Mouse (Mus musculus) midbrain, embryonic 15.5 days (tissue): ENCODE results near the gene Clcn2. TPM values are rescaled to one million over a fixed set of nuclear protein-coding genes. Genes with fewer than 3 reads are reported as not detected.

Experiments
- ATAC-seq: fragments of 200-750 bp; cut with Nextera tagmentation; replicated peaks from 2 replicates; pipeline ENCODE4 v1.8.0; 2017; ENCODE audit warnings: moderate TSS enrichment
- H3K27ac ChIP-seq: fragments of 300-500 bp; sonication (generic); 2 replicates; pipeline ENCODE4 v1.5.1; 2015; ENCODE audit warnings: mild to moderate bottlenecking, inconsistent platforms
- H3K27me3 ChIP-seq: fragments of 300-500 bp; sonication (generic); replicated peaks from 2 replicates; pipeline ENCODE4 v1.6.1; 2015; ENCODE audit warnings: inconsistent platforms
- H3K36me3 ChIP-seq: fragments of 300-500 bp; sonication (generic); replicated peaks from 2 replicates; pipeline ENCODE4 v1.6.1; 2015; ENCODE audit warnings: inconsistent platforms
- H3K4me1 ChIP-seq: fragments of 300-500 bp; sonication (generic); 2 replicates; pipeline ENCODE4 v1.6.1; 2015; ENCODE audit warnings: inconsistent platforms
- H3K4me2 ChIP-seq: fragments of 300-500 bp; sonication (generic); 2 replicates; pipeline ENCODE4 v1.6.1; 2015; ENCODE audit warnings: inconsistent platforms, mild to moderate bottlenecking, moderate library complexity
- H3K4me3 ChIP-seq: fragments of 300-500 bp; sonication (generic); 2 replicates; pipeline ENCODE4 v1.5.1; 2015; ENCODE audit warnings: mild to moderate bottlenecking, inconsistent platforms
- H3K9ac ChIP-seq: fragments of 300-500 bp; sonication (generic); 2 replicates; pipeline ENCODE4 v1.6.1; 2015; ENCODE audit warnings: mild to moderate bottlenecking, inconsistent platforms
- H3K9me3 ChIP-seq: fragments of 300-500 bp; sonication (generic); 2 replicates; pipeline ENCODE4 v1.6.1; 2016; ENCODE audit warnings: inconsistent platforms
- WGBS: fragments of 180-500 bp; shearing (Covaris S2); methylation state at CpG from one replicate; pipeline ENCODE4 v1.1.7; 2015; ENCODE audit warnings: mixed read lengths; 5-methylcytosine and 5-hydroxymethylcytosine counted together
- polyA plus RNA-seq: library from polyadenylated mRNA; unstranded; fragments of >200 nt; fragmentation: Nextera tagmentation; extraction: Ambion mirVana; gene quantifications from 2 replicates; pipeline ENCODE4 v1.2.1, GENCODE M21; 2015

Clcn2 gene
- polyA plus RNA-seq, 1 experiment from 2014 or later, result 33.7 TPM

- peak within 1 kb of the TSS; percentile 98 for H3K27ac ChIP-seq
- WGBS, result under 1% methylated on average over 37 of the region's 37 CpGs
- H3K36me3 ChIP-seq, result peaks cover 23% of the 10 kb centered on the region
- H3K4me1 ChIP-seq, result peaks cover 42% of the 10 kb centered on the region
- H3K4me2 ChIP-seq, result peak within 1 kb of the TSS; percentile 87
- H3K4me3 ChIP-seq, result peak within 1 kb of the TSS; percentile 75
- peak within 1 kb of the TSS; percentile 85 for H3K9ac ChIP-seq
- no peaks in the 10 kb centered on the region for H3K27me3 ChIP-seq
- H3K9me3 ChIP-seq, result no peaks in the 10 kb centered on the region
- ATAC-seq, result peak; percentile 95
Observed at GRCm38 (mm10) chr16:20693111-20693701, 24.3 kb downstream of the Clcn2 start, which contains the start of gene Fam131a. TSS of gene Fam131a (plus strand) at chr16:20693241.

GRCm38 (mm10) chr16:20692241-20692965, 25.1 kb downstream of the Clcn2 start:
- ATAC-seq, result no peak
- no peaks in the 10 kb centered on the region for H3K9me3 ChIP-seq
- WGBS, result 39% methylated on average over 16 of the region's 16 CpGs
- H3K4me1 ChIP-seq, result peaks cover 42% of the 10 kb centered on the region
- peak overlapping the region; percentile 85; the same call in 1 of the 2 replicates for H3K9ac ChIP-seq
- H3K4me3 ChIP-seq, result no peak overlapping the region
- H3K27me3 ChIP-seq, result no peaks in the 10 kb centered on the region
- H3K36me3 ChIP-seq, result peaks cover 29% of the 10 kb centered on the region
- peak overlapping the region; percentile 87 for H3K4me2 ChIP-seq
- H3K27ac ChIP-seq, result peak overlapping the region; percentile 98

- Histone ChIP-seq H3K4me2 (no peak overlapping the region), H3K4me3 (no peak overlapping the region), H3K27ac (no peak overlapping the region), H3K9me3 (no peaks in the 10 kb centered on the region), H3K9ac (no peak overlapping the region), H3K36me3 (peaks cover 37% of the 10 kb centered on the region), H3K27me3 (no peaks in the 10 kb centered on the region), H3K4me1 (peaks cover 36% of the 10 kb centered on the region)
- no peak for ATAC-seq
- 88% methylated on average over 1 of the region's 1 CpGs for WGBS
Observed at GRCm38 (mm10) chr16:20691617-20692016, 25.9 kb downstream of the Clcn2 start.

- WGBS, result 94% methylated on average over 3 of the region's 3 CpGs
- Histone ChIP-seq H3K9ac (no peak overlapping the region), H3K36me3 (peaks cover 46% of the 10 kb centered on the region), H3K4me1 (peaks cover 29% of the 10 kb centered on the region), H3K4me3 (no peak overlapping the region), H3K27ac (no peak overlapping the region), H3K9me3 (no peaks in the 10 kb centered on the region), H3K27me3 (no peaks in the 10 kb centered on the region), H3K4me2 (no peak overlapping the region)
- no peak for ATAC-seq
Observed at GRCm38 (mm10) chr16:20690774-20691173, 26.8 kb downstream of the Clcn2 start.

- ATAC-seq, result no peak
- no peak overlapping the region for H3K9ac ChIP-seq
- H3K27me3 ChIP-seq, result no peaks in the 10 kb centered on the region
- 84% methylated on average over 10 of the region's 10 CpGs for WGBS
- H3K27ac ChIP-seq, result no peak overlapping the region
- peaks cover 19% of the 10 kb centered on the region for H3K4me1 ChIP-seq
- H3K9me3 ChIP-seq, result no peaks in the 10 kb centered on the region
- H3K4me2 ChIP-seq, result no peak overlapping the region
- peaks cover 61% of the 10 kb centered on the region for H3K36me3 ChIP-seq
- H3K4me3 ChIP-seq, result no peak overlapping the region
Observed at GRCm38 (mm10) chr16:20677974-20678675, 39.4 kb downstream of the Clcn2 start.

GRCm38 (mm10) chr16:20677380-20677779, 40.2 kb downstream of the Clcn2 start:
- H3K27ac ChIP-seq, result no peak overlapping the region
- H3K4me3 ChIP-seq, result no peak overlapping the region
- H3K27me3 ChIP-seq, result no peaks in the 10 kb centered on the region
- no peak overlapping the region for H3K9ac ChIP-seq
- no peak overlapping the region for H3K4me2 ChIP-seq
- no peak for ATAC-seq
- peaks cover 56% of the 10 kb centered on the region for H3K36me3 ChIP-seq
- 91% methylated on average over 5 of the region's 5 CpGs for WGBS
- H3K9me3 ChIP-seq, result no peaks in the 10 kb centered on the region
- peaks cover 19% of the 10 kb centered on the region for H3K4me1 ChIP-seq

GRCm38 (mm10) chr16:20676702-20677101, 40.8 kb downstream of the Clcn2 start:
- H3K9me3 ChIP-seq, result no peaks in the 10 kb centered on the region
- 89% methylated on average over 4 of the region's 4 CpGs for WGBS
- peaks cover 49% of the 10 kb centered on the region for H3K36me3 ChIP-seq
- H3K9ac ChIP-seq, result no peak overlapping the region
- H3K27me3 ChIP-seq, result no peaks in the 10 kb centered on the region
- H3K27ac ChIP-seq, result no peak overlapping the region
- H3K4me3 ChIP-seq, result no peak overlapping the region
- H3K4me1 ChIP-seq, result peaks cover 23% of the 10 kb centered on the region
- no peak overlapping the region for H3K4me2 ChIP-seq
- ATAC-seq, result no peak

- ATAC-seq, result no peak
- Histone ChIP-seq H3K36me3 (peaks cover 34% of the 10 kb centered on the region), H3K4me1 (peaks cover 23% of the 10 kb centered on the region), H3K9me3 (no peaks in the 10 kb centered on the region), H3K27me3 (no peaks in the 10 kb centered on the region), H3K27ac (no peak overlapping the region), H3K4me3 (no peak overlapping the region), H3K9ac (no peak overlapping the region), H3K4me2 (no peak overlapping the region)
- 91% methylated on average over 6 of the region's 6 CpGs for WGBS
Observed at GRCm38 (mm10) chr16:20675213-20675612, 42.3 kb downstream of the Clcn2 start.

GRCm38 (mm10) chr16:20673706-20674303, 43.7 kb downstream of the Clcn2 start:
- H3K9me3 ChIP-seq, result no peaks in the 10 kb centered on the region
- no peaks in the 10 kb centered on the region for H3K27me3 ChIP-seq
- no peak for ATAC-seq
- no peak overlapping the region; the same call in 1 of the 2 replicates for H3K27ac ChIP-seq
- peaks cover 23% of the 10 kb centered on the region for H3K4me1 ChIP-seq
- WGBS, result 14% methylated on average over 14 of the region's 14 CpGs
- H3K4me2 ChIP-seq, result peak overlapping the region; percentile 80
- H3K4me3 ChIP-seq, result peak overlapping the region; percentile 81
- H3K36me3 ChIP-seq, result peaks cover 22% of the 10 kb centered on the region
- peak overlapping the region; percentile 90 for H3K9ac ChIP-seq

GRCm38 (mm10) chr16:20672965-20673705, 44.4 kb downstream of the Clcn2 start:
- H3K9me3 ChIP-seq, result no peaks in the 10 kb centered on the region
- H3K4me2 ChIP-seq, result peak overlapping the region; percentile 80
- H3K4me1 ChIP-seq, result peaks cover 23% of the 10 kb centered on the region
- WGBS, result under 1% methylated on average over 40 of the region's 78 CpGs
- peak overlapping the region; percentile 81 for H3K4me3 ChIP-seq
- no peaks in the 10 kb centered on the region for H3K27me3 ChIP-seq
- peak overlapping the region; percentile 90 for H3K9ac ChIP-seq
- H3K27ac ChIP-seq, result peak overlapping the region; percentile 84
- ATAC-seq, result peak; percentile 86
- peaks cover 15% of the 10 kb centered on the region; the same call in 1 of the 2 replicates for H3K36me3 ChIP-seq

GRCm38 (mm10) chr16:20672500-20672902, 45.0 kb downstream of the Clcn2 start:
- peak; percentile 97 for ATAC-seq
- peak overlapping the region; percentile 90 for H3K9ac ChIP-seq
- H3K36me3 ChIP-seq, result peaks cover 9% of the 10 kb centered on the region; the same call in 1 of the 2 replicates
- no peaks in the 10 kb centered on the region for H3K9me3 ChIP-seq
- peak overlapping the region; percentile 84 for H3K27ac ChIP-seq
- under 1% methylated on average over 38 of the region's 38 CpGs for WGBS
- peaks cover 23% of the 10 kb centered on the region for H3K4me1 ChIP-seq
- no peaks in the 10 kb centered on the region for H3K27me3 ChIP-seq
- H3K4me3 ChIP-seq, result peak overlapping the region; percentile 81
- H3K4me2 ChIP-seq, result peak overlapping the region; percentile 80
